Mouse (Mus musculus): ENCODE measurements around the gene Actn1. TPM values are rescaled to one million over a fixed set of nuclear protein-coding genes. Genes with fewer than 3 reads are reported as not detected.

Actn1 gene
- polyA plus RNA-seq, 1 experiment from 2014 or later = 27.2 TPM

DNA sequence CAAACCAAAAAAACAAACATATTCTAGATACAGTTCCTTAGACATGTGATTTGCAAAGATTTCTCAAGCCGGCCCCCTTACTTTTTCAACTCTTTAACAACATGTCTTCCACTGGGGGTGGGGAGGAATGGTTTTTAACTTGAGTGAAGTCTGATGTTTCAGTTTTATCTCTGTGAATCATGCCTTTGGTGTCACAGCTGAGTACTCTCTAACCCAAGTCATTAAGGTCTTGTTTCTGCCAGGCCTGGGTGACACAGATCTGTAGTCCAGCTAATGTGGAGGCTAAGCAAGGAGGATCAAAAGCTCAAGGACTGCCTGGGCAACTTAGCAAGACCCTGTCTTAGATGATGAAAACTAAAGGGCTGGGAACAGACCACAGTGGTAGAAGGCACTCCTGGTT, 141.6 kb downstream of the Actn1 start:
- H3K36me3 ChIP-seq (ENCODE audit: control insufficient read depth, insufficient read depth, low read length) = no peaks in the 10 kb centered on the region
- no peaks in the 10 kb centered on the region for H3K27me3 ChIP-seq (ENCODE audit: control insufficient read depth, insufficient read depth, low read length)
- no peaks in the 10 kb centered on the region for H3K9me3 ChIP-seq (ENCODE audit: control insufficient read depth, low read length)
- ATAC-seq (replicated peaks; ENCODE audit: low FRiP score) (no peak), DNase-seq (ENCODE audit: low spot score) (no peak)
- no peak overlapping the region for H3K27ac ChIP-seq (ENCODE audit: low read depth, low read length)
- H3K9ac ChIP-seq (ENCODE audit: low read length) = no peak overlapping the region
- no peak overlapping the region for H3K4me3 ChIP-seq (ENCODE audit: low read depth, low read length)
- peaks cover 8% of the 10 kb centered on the region; the same call in 1 of the 2 replicates for H3K4me1 ChIP-seq (replicated peaks; ENCODE audit: control insufficient read depth, insufficient read depth, low read length)
- WGBS = 87% methylated on average over 1 of the region's 1 CpGs
- no peak overlapping the region for H3K4me2 ChIP-seq (ENCODE audit: low read depth, low read length, severe bottlenecking)

Other genes with a start within 250 kb of the Actn1 start
- 164 and 173 TPM in 2 replicates for gene Zfp36l1, start 147.4 kb downstream of the Actn1 start, polyA plus RNA-seq (2014; fragmentation: Nextera tagmentation; extraction: Ambion mirVana)
- gene Dcaf5, start 176.2 kb upstream of the Actn1 start, polyA plus RNA-seq (2014; fragmentation: Nextera tagmentation; extraction: Ambion mirVana) = 12.5 and 14.6 TPM in 2 replicates
- 49.5 and 51.7 TPM in 2 replicates for gene Exd2, start 202.7 kb upstream of the Actn1 start, polyA plus RNA-seq (2014; fragmentation: Nextera tagmentation; extraction: Ambion mirVana)